Mouse (Mus musculus) C2C12 (cell line): ENCODE measurements around the gene Gm2916.
"Not testable (repeated sequence)": the region's sequence is repeated elsewhere in the genome, so short reads cannot be mapped to it uniquely, and the experiment has no call there.

Source experiments
- CEBPB ChIP-seq: IDR thresholded peaks from one replicate; pipeline ENCODE4 v1.6.1; 2011; ENCODE audit warnings: low read depth, mild to moderate bottlenecking, control low read depth, moderate library complexity
- CTCF ChIP-seq: IDR thresholded peaks from one replicate; pipeline ENCODE4 v1.5.1; 2011; ENCODE audit not compliant: control insufficient read depth, insufficient read depth, insufficient read length
- MAX ChIP-seq: IDR thresholded peaks from one replicate; pipeline ENCODE4 v1.6.1; 2011; ENCODE audit warnings: mild to moderate bottlenecking, control low read depth
- MYOD1 ChIP-seq: IDR thresholded peaks from one replicate; pipeline ENCODE4 v1.6.1; 2011; ENCODE audit warnings: low read depth; ENCODE audit not compliant: control insufficient read depth, insufficient read length
- MYOG ChIP-seq: IDR thresholded peaks from one replicate; pipeline ENCODE4 v1.6.1; 2011; ENCODE audit not compliant: control insufficient read depth, insufficient read length; ENCODE audit errors: extremely low read depth

- TF ChIP-seq CTCF, MAX, MYOD1, MYOG, CEBPB: not testable (repeated sequence)
Observed at GRCm38 (mm10) chr14:3883872-3884271, at the start of gene Gm2916.
